Mouse (Mus musculus): ENCODE measurements around the gene Svop. TPM values are rescaled to one million over a fixed set of nuclear protein-coding genes. Genes with fewer than 3 reads are reported as not detected.

Svop gene
- total and polyA plus RNA-seq, 2 experiments from 2014 or later: not detected

- no peak within 1 kb of the TSS for H3K27ac ChIP-seq (ENCODE audit: low read depth)
- no peaks in the 10 kb centered on the region for H3K4me1 ChIP-seq (ENCODE audit: control insufficient read depth, insufficient read depth)
- no peaks in the 10 kb centered on the region for H3K9me3 ChIP-seq (replicated peaks; ENCODE audit: control insufficient read depth, low read length)
- no peak for DNase-seq (ENCODE audit: low spot score)
- H3K36me3 ChIP-seq (replicated peaks; ENCODE audit: control insufficient read depth, insufficient read depth, low read length): no peaks in the 10 kb centered on the region
- TF ChIP-seq CTCF (IDR thresholded peaks at IDR 0.05; ENCODE audit: low read depth) (no peak), EP300 (IDR thresholded peaks at IDR 0.05; ENCODE audit: low read depth) (no peak)
- no peaks in the 10 kb centered on the region for H3K27me3 ChIP-seq (ENCODE audit: control insufficient read depth, insufficient read depth, low read length)
- H3K9ac ChIP-seq (replicated peaks; ENCODE audit: low read depth, low read length): no peak within 1 kb of the TSS
- no peak within 1 kb of the TSS for H3K4me3 ChIP-seq (ENCODE audit: low read depth, low read length)
- no peak within 1 kb of the TSS for H3K4me2 ChIP-seq (ENCODE audit: low read depth, low read length)
- ATAC-seq (ENCODE audit: insufficient read depth, low read depth): no peak
- 83% methylated on average over 6 of the region's 6 CpGs for WGBS
Measured at GRCm38 (mm10) chr5:114065161-114065560, 26.2 kb downstream of the Svop start, which contains the start of gene Usp30. TSS of gene Usp30 (plus strand) at chr5:114065461.

- Histone ChIP-seq H3K4me1 (ENCODE audit: control insufficient read depth, insufficient read depth) (no peaks in the 10 kb centered on the region), H3K36me3 (replicated peaks; ENCODE audit: control insufficient read depth, insufficient read depth, low read length) (no peaks in the 10 kb centered on the region), H3K9ac (replicated peaks; ENCODE audit: low read depth, low read length) (no peak overlapping the region), H3K4me2 (ENCODE audit: low read depth, low read length) (no peak overlapping the region), H3K27ac (ENCODE audit: low read depth) (no peak overlapping the region), H3K9me3 (replicated peaks; ENCODE audit: control insufficient read depth, low read length) (no peaks in the 10 kb centered on the region), H3K27me3 (ENCODE audit: control insufficient read depth, insufficient read depth, low read length) (no peaks in the 10 kb centered on the region), H3K4me3 (ENCODE audit: low read depth, low read length) (no peak overlapping the region)
- TF ChIP-seq EP300 (IDR thresholded peaks at IDR 0.05; ENCODE audit: low read depth) (no peak), CTCF (IDR thresholded peaks at IDR 0.05; ENCODE audit: low read depth) (no peak)
- DNase-seq (ENCODE audit: low spot score) (no peak), ATAC-seq (ENCODE audit: insufficient read depth, low read depth) (no peak)
- 69% methylated on average over 4 of the region's 4 CpGs for WGBS
Measured at GRCm38 (mm10) chr5:114063958-114064357, 27.4 kb downstream of the Svop start.

- Histone ChIP-seq H3K4me3 (ENCODE audit: low read depth, low read length) (no peak overlapping the region), H3K27ac (ENCODE audit: low read depth) (no peak overlapping the region), H3K9me3 (replicated peaks; ENCODE audit: control insufficient read depth, low read length) (no peaks in the 10 kb centered on the region), H3K9ac (replicated peaks; ENCODE audit: low read depth, low read length) (no peak overlapping the region), H3K36me3 (replicated peaks; ENCODE audit: control insufficient read depth, insufficient read depth, low read length) (no peaks in the 10 kb centered on the region), H3K4me1 (ENCODE audit: control insufficient read depth, insufficient read depth) (no peaks in the 10 kb centered on the region), H3K4me2 (ENCODE audit: low read depth, low read length) (no peak overlapping the region), H3K27me3 (ENCODE audit: control insufficient read depth, insufficient read depth, low read length) (no peaks in the 10 kb centered on the region)
- WGBS: 30% methylated on average over 7 of the region's 7 CpGs
- ATAC-seq (ENCODE audit: insufficient read depth, low read depth) (no peak), DNase-seq (ENCODE audit: low spot score) (no peak)
- TF ChIP-seq CTCF (IDR thresholded peaks at IDR 0.05; ENCODE audit: low read depth) (no peak), EP300 (IDR thresholded peaks at IDR 0.05; ENCODE audit: low read depth) (no peak)
Measured at GRCm38 (mm10) chr5:114061675-114062074, 29.7 kb downstream of the Svop start.

- Histone ChIP-seq H3K9ac (replicated peaks; ENCODE audit: low read depth, low read length) (no peak overlapping the region), H3K4me3 (ENCODE audit: low read depth, low read length) (no peak overlapping the region), H3K9me3 (replicated peaks; ENCODE audit: control insufficient read depth, low read length) (no peaks in the 10 kb centered on the region), H3K36me3 (replicated peaks; ENCODE audit: control insufficient read depth, insufficient read depth, low read length) (no peaks in the 10 kb centered on the region), H3K27ac (ENCODE audit: low read depth) (no peak overlapping the region), H3K4me2 (ENCODE audit: low read depth, low read length) (no peak overlapping the region), H3K4me1 (ENCODE audit: control insufficient read depth, insufficient read depth) (no peaks in the 10 kb centered on the region), H3K27me3 (ENCODE audit: control insufficient read depth, insufficient read depth, low read length) (no peaks in the 10 kb centered on the region)
- TF ChIP-seq CTCF (IDR thresholded peaks at IDR 0.05; ENCODE audit: low read depth) (no peak), EP300 (IDR thresholded peaks at IDR 0.05; ENCODE audit: low read depth) (no peak)
- ATAC-seq (ENCODE audit: insufficient read depth, low read depth): no peak
- no peak for DNase-seq (ENCODE audit: low spot score)
- 62% methylated on average over 9 of the region's 9 CpGs for WGBS
Measured at GRCm38 (mm10) chr5:114057129-114057731, 34.1 kb downstream of the Svop start.

- H3K9ac ChIP-seq (replicated peaks; ENCODE audit: low read depth, low read length): no peak overlapping the region
- TF ChIP-seq CTCF (IDR thresholded peaks at IDR 0.05; ENCODE audit: low read depth) (peak; percentile 83), EP300 (IDR thresholded peaks at IDR 0.05; ENCODE audit: low read depth) (peak; percentile 71; the same call in 1 of the 2 replicates)
- H3K36me3 ChIP-seq (replicated peaks; ENCODE audit: control insufficient read depth, insufficient read depth, low read length): no peaks in the 10 kb centered on the region
- peak overlapping the region; percentile 81 for H3K27ac ChIP-seq (ENCODE audit: low read depth)
- H3K4me1 ChIP-seq (ENCODE audit: control insufficient read depth, insufficient read depth): no peaks in the 10 kb centered on the region
- DNase-seq (ENCODE audit: low spot score) (peak; percentile 69), ATAC-seq (ENCODE audit: insufficient read depth, low read depth) (peak; percentile 86)
- no peaks in the 10 kb centered on the region for H3K9me3 ChIP-seq (replicated peaks; ENCODE audit: control insufficient read depth, low read length)
- peak overlapping the region; percentile 37 for H3K4me2 ChIP-seq (ENCODE audit: low read depth, low read length)
- H3K27me3 ChIP-seq (ENCODE audit: control insufficient read depth, insufficient read depth, low read length): no peaks in the 10 kb centered on the region
- 12% methylated on average over 9 of the region's 9 CpGs for WGBS
- H3K4me3 ChIP-seq (ENCODE audit: low read depth, low read length): no peak overlapping the region
Measured at GRCm38 (mm10) chr5:114052246-114052761, 39.1 kb downstream of the Svop start.
